Mouse (Mus musculus): ENCODE measurements around the gene Casc4.

Gene Casc4

DNA sequence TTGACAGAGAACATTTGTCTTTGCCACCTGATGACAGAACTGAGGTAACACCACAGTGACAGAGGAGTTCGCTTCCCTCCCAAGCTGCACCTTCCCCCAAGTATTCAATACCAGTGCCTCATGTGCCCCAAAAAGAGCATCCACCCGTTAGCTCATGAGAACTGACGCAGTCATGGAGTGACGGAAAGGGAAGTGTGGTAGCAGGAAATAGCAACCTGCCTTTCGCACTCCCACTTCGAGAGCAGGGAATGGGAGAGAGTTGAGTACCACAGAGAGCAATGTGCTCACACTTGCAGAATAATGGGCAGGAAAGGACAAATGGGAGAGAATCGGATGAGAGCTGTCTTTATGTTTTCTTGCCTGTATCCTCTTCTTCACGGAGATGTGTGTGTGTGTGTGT lies 20.7 kb upstream of the Casc4 start:
- no peaks in the 10 kb centered on the region; the same call in 1 of the 2 replicates for H3K9me3 ChIP-seq (ENCODE audit: low read length)
- H3K4me3 ChIP-seq (replicated peaks; ENCODE audit: low read length): no peak overlapping the region
- TF ChIP-seq CTCF (conservative IDR thresholded peaks at IDR 0.05; ENCODE audit: low read length) (no peak), NANOG (IDR thresholded peaks at IDR 0.05; ENCODE audit: borderline replicate concordance, low read length) (no peak)
- H3K4me1 ChIP-seq (replicated peaks; ENCODE audit: low read depth, low read length): no peaks in the 10 kb centered on the region
- H3K27me3 ChIP-seq (ENCODE audit: insufficient read depth, low read length): peaks cover 5% of the 10 kb centered on the region; the same call in 1 of the 2 replicates
- no peaks in the 10 kb centered on the region for H3K36me3 ChIP-seq (ENCODE audit: insufficient read depth, low read length)

DNA sequence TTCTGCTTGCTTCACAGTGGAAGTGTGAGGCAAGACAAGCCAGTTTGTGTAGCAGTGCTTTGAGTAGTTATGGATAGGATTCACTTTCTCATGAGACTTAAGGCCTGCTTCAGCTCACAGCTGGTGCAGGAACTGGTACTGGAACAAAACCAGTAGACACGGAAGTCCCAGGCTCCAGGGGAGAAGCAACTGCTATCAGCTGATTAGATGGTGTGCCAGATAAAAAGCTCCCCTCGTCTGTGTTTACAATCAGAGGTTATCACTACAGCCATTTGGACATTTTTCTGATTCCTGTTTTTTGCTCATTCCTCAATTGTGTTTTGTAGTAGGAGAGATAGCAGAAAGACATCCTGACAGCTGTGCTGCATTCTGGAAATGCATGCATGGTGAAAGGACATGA lies 14.7 kb upstream of the Casc4 start:
- Histone ChIP-seq H3K27me3 (ENCODE audit: insufficient read depth, low read length) (0 out of 2 replicates have a peak, but pooled peaks cover 3% of the 10 kb centered on the region), H3K9me3 (ENCODE audit: low read length) (no peaks in the 10 kb centered on the region; the same call in 1 of the 2 replicates), H3K4me1 (replicated peaks; ENCODE audit: low read depth, low read length) (no peaks in the 10 kb centered on the region), H3K4me3 (replicated peaks; ENCODE audit: low read length) (no peak overlapping the region), H3K36me3 (ENCODE audit: insufficient read depth, low read length) (no peaks in the 10 kb centered on the region)
- TF ChIP-seq NANOG (IDR thresholded peaks at IDR 0.05; ENCODE audit: borderline replicate concordance, low read length) (no peak), CTCF (conservative IDR thresholded peaks at IDR 0.05; ENCODE audit: low read length) (no peak), POU5F1 (IDR thresholded peaks at IDR 0.05; ENCODE audit: borderline replicate concordance, low read length) (no peak)

DNA sequence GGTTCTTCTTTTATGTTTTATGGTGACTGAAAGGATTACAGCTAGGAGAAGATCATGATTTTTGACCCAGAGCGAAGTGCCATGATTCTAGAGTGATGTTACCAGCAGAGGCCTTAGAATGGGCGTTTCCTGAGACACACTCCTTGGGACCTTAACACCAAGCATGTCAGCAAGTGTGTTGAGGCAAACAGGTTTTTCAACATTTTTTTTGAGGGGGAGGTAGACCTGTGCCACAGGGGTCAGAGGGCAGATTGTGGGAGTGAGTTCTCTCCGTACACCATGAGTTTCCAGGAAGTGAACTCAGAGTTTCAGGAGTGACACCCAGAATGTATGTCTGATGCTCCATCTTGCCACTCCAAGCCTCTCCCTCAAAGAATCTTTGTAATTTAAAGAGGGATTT lies 12.8 kb upstream of the Casc4 start:
- no peaks in the 10 kb centered on the region for H3K36me3 ChIP-seq (ENCODE audit: insufficient read depth, low read length)
- TF ChIP-seq CTCF (conservative IDR thresholded peaks at IDR 0.05; ENCODE audit: low read length) (no peak), NANOG (IDR thresholded peaks at IDR 0.05; ENCODE audit: borderline replicate concordance, low read length) (no peak)
- no peaks in the 10 kb centered on the region for H3K4me1 ChIP-seq (replicated peaks; ENCODE audit: low read depth, low read length)
- 0 out of 2 replicates have a peak, but pooled peaks cover 3% of the 10 kb centered on the region for H3K27me3 ChIP-seq (ENCODE audit: insufficient read depth, low read length)
- H3K4me3 ChIP-seq (replicated peaks; ENCODE audit: low read length): no peak overlapping the region
- no peaks in the 10 kb centered on the region; the same call in 1 of the 2 replicates for H3K9me3 ChIP-seq (ENCODE audit: low read length)

DNA sequence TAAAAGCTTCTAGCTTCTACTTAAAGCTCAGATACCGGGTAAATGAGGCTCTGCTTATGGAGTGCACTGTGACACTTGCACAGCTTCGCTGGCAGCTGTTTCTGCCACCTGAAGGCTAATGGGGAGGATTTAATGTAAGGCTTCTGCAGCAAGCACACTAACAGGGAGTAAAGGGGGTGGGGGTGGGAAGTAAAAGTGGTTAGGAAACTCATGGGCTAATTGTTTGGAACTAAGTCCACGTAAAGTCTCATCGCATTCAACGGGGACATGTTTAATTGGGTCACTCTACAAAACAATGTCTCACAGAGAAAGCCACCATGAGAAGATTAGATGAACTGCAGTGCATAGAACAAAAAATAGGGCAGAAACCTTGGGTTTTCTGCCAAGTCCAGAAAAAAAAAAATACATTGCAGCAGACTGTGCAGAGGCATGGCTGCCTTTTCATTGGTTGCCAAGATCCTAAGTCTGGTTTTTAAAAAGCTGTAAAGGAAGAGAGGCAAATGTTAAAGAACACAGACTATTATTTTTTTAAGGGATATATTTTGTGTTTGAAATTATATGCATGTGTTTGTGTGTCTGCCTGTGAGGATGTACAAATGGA lies 7.3 kb upstream of the Casc4 start:
- TF ChIP-seq NANOG (IDR thresholded peaks at IDR 0.05; ENCODE audit: borderline replicate concordance, low read length): no peak
- TF ChIP-seq POU5F1 (IDR thresholded peaks at IDR 0.05; ENCODE audit: borderline replicate concordance, low read length): no peak
- no peak for TF ChIP-seq CTCF (conservative IDR thresholded peaks at IDR 0.05; ENCODE audit: low read length)
- Histone ChIP-seq H3K9me3 (ENCODE audit: low read length) (no peaks in the 10 kb centered on the region), H3K4me1 (replicated peaks; ENCODE audit: low read depth, low read length) (no peaks in the 10 kb centered on the region), H3K27me3 (ENCODE audit: insufficient read depth, low read length) (0 out of 2 replicates have a peak, but pooled peaks cover 4% of the 10 kb centered on the region), H3K4me3 (replicated peaks; ENCODE audit: low read length) (no peak overlapping the region), H3K36me3 (ENCODE audit: insufficient read depth, low read length) (no peaks in the 10 kb centered on the region)

DNA sequence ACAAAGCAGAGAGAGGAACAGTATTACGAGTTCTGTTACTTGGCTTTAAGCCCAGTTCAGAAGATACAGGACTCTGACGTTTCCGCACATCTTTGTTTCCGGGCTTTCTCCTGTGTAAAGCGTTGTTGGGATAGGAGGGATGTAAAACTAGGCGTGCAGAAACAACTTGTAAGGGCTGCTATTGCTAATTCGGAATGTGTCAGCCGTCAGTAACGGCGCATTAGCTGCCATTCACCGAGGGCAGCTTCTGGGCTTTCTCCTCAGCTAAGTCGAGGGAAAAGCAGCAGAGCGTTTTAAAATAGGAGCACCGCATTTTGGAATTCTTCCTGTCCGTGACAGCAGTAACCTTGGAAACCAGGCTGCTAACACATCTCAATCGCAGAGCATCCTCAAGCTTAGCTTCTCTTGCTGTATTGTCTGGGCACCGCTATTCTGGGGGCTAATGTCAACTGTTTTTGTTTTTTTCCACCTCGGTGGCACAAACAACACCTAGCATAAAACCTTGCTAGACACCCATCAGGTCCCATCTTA lies 634 bp upstream of the Casc4 start:
- no peak for TF ChIP-seq POU5F1 (IDR thresholded peaks at IDR 0.05; ENCODE audit: borderline replicate concordance, low read length)
- no peak for TF ChIP-seq CTCF (conservative IDR thresholded peaks at IDR 0.05; ENCODE audit: low read length)
- no peak for TF ChIP-seq NANOG (IDR thresholded peaks at IDR 0.05; ENCODE audit: borderline replicate concordance, low read length)
- peak overlapping the region; percentile 95 for H3K4me3 ChIP-seq (replicated peaks; ENCODE audit: low read length)
- peaks cover 19% of the 10 kb centered on the region; the same call in 1 of the 2 replicates for H3K36me3 ChIP-seq (ENCODE audit: insufficient read depth, low read length)
- H3K9me3 ChIP-seq (ENCODE audit: low read length): no peaks in the 10 kb centered on the region
- H3K27me3 ChIP-seq (ENCODE audit: insufficient read depth, low read length): 0 out of 2 replicates have a peak, but pooled peaks cover 4% of the 10 kb centered on the region
- H3K4me1 ChIP-seq (replicated peaks; ENCODE audit: low read depth, low read length): peaks cover 18% of the 10 kb centered on the region

DNA sequence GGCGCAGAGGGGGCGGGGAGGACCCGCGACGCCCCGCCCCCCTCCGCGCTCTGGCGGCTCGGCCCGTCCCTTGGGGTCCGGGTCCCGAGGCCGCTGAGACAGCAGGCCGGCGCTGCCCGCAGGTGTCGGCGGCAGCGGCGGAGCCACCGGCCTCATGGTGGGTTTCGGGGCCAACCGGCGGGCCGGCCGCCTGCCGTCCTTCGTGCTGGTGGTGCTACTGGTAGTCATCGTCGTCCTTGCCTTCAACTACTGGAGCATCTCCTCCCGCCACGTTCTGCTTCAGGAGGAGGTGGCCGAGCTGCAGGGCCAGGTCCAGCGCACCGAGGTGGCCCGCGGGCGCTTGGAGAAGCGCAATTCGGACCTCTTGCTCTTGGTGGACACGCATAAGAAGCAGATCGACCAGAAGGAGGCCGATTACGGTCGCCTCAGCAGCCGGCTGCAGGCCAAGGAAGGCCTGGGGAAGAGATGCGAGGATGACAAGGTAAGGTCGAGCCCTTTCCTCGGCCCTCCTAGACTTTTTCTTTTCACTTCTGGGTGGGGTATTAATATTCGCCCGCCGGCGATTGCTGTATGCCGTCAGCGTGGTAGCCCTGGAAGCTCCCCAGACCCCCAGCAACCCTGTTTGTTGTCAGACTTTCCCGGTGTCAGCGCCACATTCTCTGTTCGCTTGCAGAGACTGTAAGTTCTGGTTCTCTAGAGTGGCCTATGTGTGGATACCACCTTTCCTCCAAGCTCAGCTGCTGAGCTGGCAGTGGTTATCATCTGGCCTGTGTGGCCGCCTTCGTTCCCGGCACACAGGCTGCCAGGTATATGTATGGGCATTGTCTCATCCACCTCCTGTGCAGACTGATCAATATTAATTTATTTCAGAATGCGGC lies 520 bp downstream of the Casc4 start:
- H3K27me3 ChIP-seq (ENCODE audit: insufficient read depth, low read length): no peaks in the 10 kb centered on the region
- peaks cover 25% of the 10 kb centered on the region for H3K4me1 ChIP-seq (replicated peaks; ENCODE audit: low read depth, low read length)
- peaks cover 22% of the 10 kb centered on the region for H3K36me3 ChIP-seq (ENCODE audit: insufficient read depth, low read length)
- H3K4me3 ChIP-seq (replicated peaks; ENCODE audit: low read length): peak overlapping the region; percentile 95
- no peak for TF ChIP-seq POU5F1 (IDR thresholded peaks at IDR 0.05; ENCODE audit: borderline replicate concordance, low read length)
- TF ChIP-seq NANOG (IDR thresholded peaks at IDR 0.05; ENCODE audit: borderline replicate concordance, low read length): no peak
- TF ChIP-seq CTCF (conservative IDR thresholded peaks at IDR 0.05; ENCODE audit: low read length): no peak
- H3K9me3 ChIP-seq (ENCODE audit: low read length): no peaks in the 10 kb centered on the region

DNA sequence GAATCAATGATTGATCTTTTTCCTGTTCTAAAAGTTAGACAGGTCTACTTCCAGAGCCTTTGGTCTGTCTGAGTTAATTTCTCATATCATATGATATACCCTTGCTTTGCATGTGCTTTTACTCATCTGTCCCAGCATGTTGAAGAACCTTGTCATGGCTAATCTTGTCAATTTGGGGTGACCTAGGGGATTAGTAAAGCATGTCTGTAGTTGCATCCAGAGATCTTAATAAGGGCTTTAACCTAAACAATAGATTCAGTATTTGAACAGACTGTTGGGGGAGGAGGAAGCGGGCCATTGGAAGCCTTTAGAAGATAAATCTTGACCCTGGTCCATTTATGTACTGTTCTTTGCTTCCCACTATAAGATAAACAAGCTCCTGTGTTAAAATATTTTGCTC lies 12.7 kb downstream of the Casc4 start:
- no peaks in the 10 kb centered on the region for H3K9me3 ChIP-seq (ENCODE audit: low read length)
- TF ChIP-seq CTCF (conservative IDR thresholded peaks at IDR 0.05; ENCODE audit: low read length) (no peak), NANOG (IDR thresholded peaks at IDR 0.05; ENCODE audit: borderline replicate concordance, low read length) (no peak), POU5F1 (IDR thresholded peaks at IDR 0.05; ENCODE audit: borderline replicate concordance, low read length) (no peak)
- no peaks in the 10 kb centered on the region for H3K4me1 ChIP-seq (replicated peaks; ENCODE audit: low read depth, low read length)

DNA sequence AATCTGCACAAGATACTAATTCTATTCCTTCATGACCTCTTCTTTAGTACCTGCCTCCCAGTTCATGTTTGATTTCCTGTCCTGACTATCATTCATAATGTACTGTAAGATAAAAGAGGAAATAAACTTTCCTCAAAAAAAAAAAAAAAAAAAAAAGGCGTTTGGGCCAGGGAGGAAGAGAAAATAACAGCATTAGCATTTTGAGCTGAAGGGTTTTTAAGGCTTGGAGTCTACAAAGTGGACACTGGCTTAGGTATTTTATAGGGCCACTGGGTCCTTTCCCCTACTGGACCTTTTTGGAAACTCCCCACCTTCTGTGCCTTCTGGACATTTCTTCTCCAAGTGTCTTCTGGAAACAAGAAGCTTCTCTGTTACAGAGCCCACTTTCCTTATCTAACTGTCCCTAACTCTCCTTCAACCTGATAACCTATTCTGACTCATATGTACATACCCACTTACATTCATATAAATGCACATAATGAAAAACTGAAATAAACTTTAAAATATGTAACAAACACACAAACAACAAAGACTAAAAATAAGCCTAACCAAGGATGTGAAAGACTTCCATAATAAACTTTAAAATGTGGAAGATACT lies 18.8 kb downstream of the Casc4 start:
- no peaks in the 10 kb centered on the region for H3K27me3 ChIP-seq (ENCODE audit: insufficient read depth, low read length)
- no peaks in the 10 kb centered on the region for H3K36me3 ChIP-seq (ENCODE audit: insufficient read depth, low read length)
- no peak for TF ChIP-seq POU5F1 (IDR thresholded peaks at IDR 0.05; ENCODE audit: borderline replicate concordance, low read length)
- TF ChIP-seq CTCF (conservative IDR thresholded peaks at IDR 0.05; ENCODE audit: low read length): no peak
- no peak for TF ChIP-seq NANOG (IDR thresholded peaks at IDR 0.05; ENCODE audit: borderline replicate concordance, low read length)

More for the DNA sequence above, 12.7 kb downstream of the Casc4 start:
- Histone ChIP-seq H3K36me3 (ENCODE audit: insufficient read depth, low read length) (no peaks in the 10 kb centered on the region), H3K4me3 (replicated peaks; ENCODE audit: low read length) (no peak overlapping the region), H3K27me3 (ENCODE audit: insufficient read depth, low read length) (no peaks in the 10 kb centered on the region)

More for the DNA sequence above, 18.8 kb downstream of the Casc4 start:
- Histone ChIP-seq H3K9me3 (ENCODE audit: low read length) (no peaks in the 10 kb centered on the region), H3K4me1 (replicated peaks; ENCODE audit: low read depth, low read length) (peaks cover 8% of the 10 kb centered on the region), H3K4me3 (replicated peaks; ENCODE audit: low read length) (no peak overlapping the region)

Measured in E14TG2a.4 (cell line).